Mouse (Mus musculus) MEL (cell line): Measurements from ENCODE around the gene Lpar3.

Source experiments
- CTCF ChIP-seq, 3 experiments: IDR thresholded peaks in 2 of 3; conservative IDR thresholded peaks in 1 of 3; 2 replicates each; pipeline ENCODE4 v1.5.1; 2011 to 2012; ENCODE audit warnings: low read length in 3 of 3, low read depth in 2 of 3, mild to moderate bottlenecking in 2 of 3, improper control_type of control experiment in 1 of 3, inconsistent platforms in 1 of 3, mixed read lengths in 1 of 3, moderate library complexity in 1 of 3; ENCODE audit not compliant: control insufficient read depth in 1 of 3, insufficient read depth in 1 of 3, poor library complexity in 1 of 3, severe bottlenecking in 1 of 3
- EP300 ChIP-seq, 2 experiments: IDR thresholded peaks; 2 replicates each; pipeline ENCODE4 v1.6.1; 2011; ENCODE audit warnings: improper control_type of control experiment in 2 of 2, low read length in 2 of 2, low read depth in 1 of 2, mild to moderate bottlenecking in 1 of 2
- MAZ ChIP-seq: IDR thresholded peaks from 2 replicates; pipeline ENCODE4 v1.6.1; 2012; ENCODE audit warnings: low read depth, mild to moderate bottlenecking, inconsistent platforms, low read length, improper control_type of control experiment
- MXI1 ChIP-seq: IDR thresholded peaks from 2 replicates; pipeline ENCODE4 v1.6.1; 2011; ENCODE audit warnings: mild to moderate bottlenecking, low read depth, low read length, improper control_type of control experiment
- MYB ChIP-seq: IDR thresholded peaks from 2 replicates; pipeline ENCODE4 v1.6.1; 2011; ENCODE audit warnings: mild to moderate bottlenecking, low read depth, low read length, improper control_type of control experiment
- NRF1 ChIP-seq: IDR thresholded peaks from 2 replicates; pipeline ENCODE4 v1.6.1; 2014; ENCODE audit warnings: low read depth, mild to moderate bottlenecking, inconsistent platforms, low read length, improper control_type of control experiment, moderate library complexity; ENCODE audit not compliant: poor library complexity, insufficient read depth, severe bottlenecking
- POLR2A ChIP-seq, 2 experiments: IDR thresholded peaks; 2 replicates each; pipeline ENCODE4 v1.6.1; 2011 to 2012; ENCODE audit warnings: low read length in 2 of 2, mild to moderate bottlenecking in 2 of 2, control low read depth in 1 of 2, improper control_type of control experiment in 1 of 2, low read depth in 1 of 2, moderate library complexity in 1 of 2; ENCODE audit not compliant: control insufficient read depth in 1 of 2, insufficient read depth in 1 of 2, poor library complexity in 1 of 2
- POLR2AphosphoS2 ChIP-seq: IDR thresholded peaks from 2 replicates; pipeline ENCODE4 v1.6.1; 2011; ENCODE audit warnings: low read length, improper control_type of control experiment
- RAD21 ChIP-seq: IDR thresholded peaks from 2 replicates; pipeline ENCODE4 v1.6.1; 2011; ENCODE audit warnings: mild to moderate bottlenecking, low read depth, low read length, improper control_type of control experiment
- TCF12 ChIP-seq: IDR thresholded peaks from 2 replicates; pipeline ENCODE4 v1.6.1; 2014; ENCODE audit warnings: low read depth, mild to moderate bottlenecking, inconsistent platforms, low read length, improper control_type of control experiment, moderate library complexity

- TF ChIP-seq MXI1 (no peak), RAD21 (no peak), POLR2A (IDR thresholded peaks at IDR 0.05; ENCODE audit: control insufficient read depth in 1 of 2, insufficient read depth in 1 of 2, low read depth in 1 of 2, low read length in 2 of 2, poor library complexity in 1 of 2) (no peak), NRF1 (no peak), EP300 (IDR thresholded peaks at IDR 0.05; ENCODE audit: low read depth in 1 of 2, low read length in 2 of 2) (no peak), TCF12 (no peak), MAZ (no peak), CTCF (IDR thresholded peaks at IDR 0.05 in 2 of 3, conservative IDR thresholded peaks at IDR 0.05 in 1 of 3; ENCODE audit: control insufficient read depth in 1 of 3, insufficient read depth in 1 of 3, low read depth in 2 of 3, low read length in 3 of 3, poor library complexity in 1 of 3, severe bottlenecking in 1 of 3) (no peak), MYB (no peak), POLR2AphosphoS2 (no peak)
Observed at GRCm38 (mm10) chr3:146311121-146311538, 90.4 kb downstream of the Lpar3 start.
